Mouse (Mus musculus): Measurements from ENCODE around the gene Calm2.

Calm2 gene

DNA sequence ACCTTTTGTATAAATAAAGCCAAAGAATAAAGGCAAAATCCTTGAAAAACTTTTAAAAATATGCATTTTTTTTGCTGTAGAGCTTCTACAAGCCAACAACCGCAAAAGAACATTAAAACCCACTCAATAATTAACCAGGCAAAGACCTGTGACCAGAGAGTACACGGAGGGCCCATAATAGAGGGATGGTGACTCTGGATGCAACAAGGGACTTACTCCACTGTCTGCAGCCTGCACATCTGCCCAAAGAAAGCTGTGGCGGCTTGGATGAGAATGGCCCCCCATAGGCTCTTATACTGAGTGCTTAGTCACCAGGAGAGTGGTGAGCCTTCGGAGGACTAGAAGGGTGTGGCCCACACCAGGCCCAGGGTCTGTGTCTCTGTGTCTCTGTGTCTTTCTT, 43.3 kb downstream of the Calm2 start:
- no peak for ATAC-seq (ENCODE audit: low TSS enrichment)

- no peak for ATAC-seq (ENCODE audit: low TSS enrichment)
These were observed 44.3 kb downstream of the Calm2 start for GRCm38 (mm10) chr17:87402444-87402843.

DNA sequence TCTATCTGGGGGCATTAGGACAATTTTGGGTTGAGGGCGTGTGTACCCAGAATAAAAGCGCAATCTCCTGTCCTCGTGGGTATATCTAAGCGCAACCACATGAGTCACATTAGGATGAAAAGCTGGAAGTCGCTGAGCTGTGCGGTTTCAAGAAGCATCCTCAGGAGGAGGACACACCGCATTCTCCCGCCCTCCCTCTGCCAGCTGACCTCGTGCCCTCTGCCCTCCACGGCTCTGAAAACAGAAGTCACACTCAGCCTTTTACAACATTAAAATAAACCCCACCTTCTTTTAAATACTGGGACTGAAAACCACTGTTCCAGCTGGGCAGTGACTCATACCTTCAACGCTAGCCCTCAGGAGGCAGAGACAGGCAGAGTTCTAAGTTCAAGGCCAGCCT, 49.6 kb downstream of the Calm2 start:
- ATAC-seq (ENCODE audit: low TSS enrichment): no peak

DNA sequence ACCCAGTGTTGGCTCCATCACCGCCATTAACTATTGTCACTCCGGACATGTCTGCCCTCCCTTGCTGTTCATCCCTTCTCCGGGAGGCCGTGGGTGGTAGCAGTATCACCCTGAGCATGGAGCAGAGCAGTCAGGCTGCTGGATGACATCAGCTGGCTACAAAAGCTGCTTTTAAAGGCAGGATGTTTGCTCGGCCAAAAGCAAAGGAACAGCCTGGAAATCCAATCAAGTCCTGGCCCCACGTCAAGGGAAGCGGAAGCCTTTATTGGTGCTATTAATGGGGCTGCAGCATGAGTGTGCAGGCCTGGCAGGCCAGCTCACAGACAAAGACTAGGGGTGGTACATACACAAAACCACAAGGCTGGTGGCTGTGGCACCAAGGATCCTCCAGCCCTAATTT, 55.5 kb downstream of the Calm2 start:
- peak; percentile 69 for ATAC-seq (ENCODE audit: low TSS enrichment)

DNA sequence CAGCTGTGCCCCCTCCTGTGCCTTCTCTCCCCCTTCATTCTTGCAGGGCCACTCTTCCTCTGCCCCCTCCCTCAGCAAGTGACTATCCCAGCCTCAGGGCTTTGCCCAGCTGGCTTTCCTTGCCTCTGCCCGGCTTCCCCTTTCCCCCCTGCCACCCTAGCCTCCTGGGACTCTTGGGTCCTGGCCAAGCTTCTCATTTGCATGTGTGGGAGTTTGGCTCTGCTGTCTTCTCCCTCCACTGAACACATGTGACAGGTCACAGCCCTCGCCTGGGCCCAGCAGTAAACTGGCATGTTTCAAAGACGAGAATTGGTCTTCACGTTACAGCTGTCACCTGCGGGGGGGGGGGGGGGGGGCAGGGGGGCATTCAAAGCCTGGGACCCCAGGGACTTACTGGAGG, 59.7 kb downstream of the Calm2 start:
- ATAC-seq (ENCODE audit: low TSS enrichment): no peak

DNA sequence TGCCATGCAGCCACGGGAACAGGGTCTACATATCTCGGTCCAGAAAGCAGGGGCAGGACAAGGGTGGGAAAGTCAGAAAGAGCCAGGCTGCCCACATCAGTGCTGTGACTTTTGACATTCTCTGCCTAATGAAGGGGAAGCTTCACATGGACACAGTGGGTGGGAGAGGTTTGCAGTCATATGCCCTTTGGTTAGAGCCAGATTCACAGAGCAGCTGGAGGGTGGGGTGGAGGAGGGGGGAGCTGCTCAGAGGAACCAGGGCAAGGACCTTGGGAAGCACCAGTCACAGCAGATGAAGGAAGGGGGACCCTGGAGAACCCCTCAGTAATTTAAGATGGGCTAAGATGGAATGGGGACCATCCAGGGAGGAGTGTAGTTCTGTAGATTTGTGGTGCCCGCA, 60.9 kb downstream of the Calm2 start:
- ATAC-seq (ENCODE audit: low TSS enrichment): no peak
